Mouse (Mus musculus): ENCODE results near the gene Top1.

DNA sequence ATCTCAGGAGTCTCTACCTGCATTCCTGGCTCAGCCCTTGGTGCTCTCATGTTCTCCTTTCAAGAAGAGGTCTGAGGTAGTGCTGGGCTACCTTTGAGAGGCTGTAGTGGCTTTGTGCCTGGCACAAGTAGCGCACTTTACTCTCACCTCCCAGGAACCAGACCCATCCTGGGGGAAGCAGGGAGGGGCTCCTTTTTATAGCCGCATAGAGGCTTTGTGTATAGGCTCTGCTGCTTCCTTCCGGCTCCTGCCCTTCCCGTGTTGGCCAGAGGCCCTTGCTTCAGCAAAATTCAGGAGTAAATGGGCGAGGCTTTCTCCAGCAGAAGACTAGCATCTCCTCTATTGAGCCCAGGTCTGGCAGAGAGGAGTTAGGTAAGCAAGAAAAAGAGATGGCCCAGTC, 92.7 kb downstream of the Top1 start:
- TF ChIP-seq CTCF (IDR thresholded peaks at IDR 0.05; ENCODE audit: extremely low read depth, insufficient read length, insufficient replicate concordance, low read depth, low read length) (no peak), POLR2A (IDR thresholded peaks at IDR 0.05; ENCODE audit: low read depth, low read length) (no peak)
